Mouse (Mus musculus) erythroblast, embryonic 14.5 days (primary cell): ENCODE data around the gene Zfp36l1.

Source experiments
- GATA1 ChIP-seq: IDR thresholded peaks from 2 replicates; pipeline ENCODE4 v1.6.1; 2012; ENCODE audit warnings: low read length, inconsistent platforms, mixed read lengths
- TAL1 ChIP-seq: IDR thresholded peaks from 3 replicates; pipeline ENCODE4 v1.6.1; 2012; ENCODE audit warnings: low read length, inconsistent platforms, mixed read lengths

DNA sequence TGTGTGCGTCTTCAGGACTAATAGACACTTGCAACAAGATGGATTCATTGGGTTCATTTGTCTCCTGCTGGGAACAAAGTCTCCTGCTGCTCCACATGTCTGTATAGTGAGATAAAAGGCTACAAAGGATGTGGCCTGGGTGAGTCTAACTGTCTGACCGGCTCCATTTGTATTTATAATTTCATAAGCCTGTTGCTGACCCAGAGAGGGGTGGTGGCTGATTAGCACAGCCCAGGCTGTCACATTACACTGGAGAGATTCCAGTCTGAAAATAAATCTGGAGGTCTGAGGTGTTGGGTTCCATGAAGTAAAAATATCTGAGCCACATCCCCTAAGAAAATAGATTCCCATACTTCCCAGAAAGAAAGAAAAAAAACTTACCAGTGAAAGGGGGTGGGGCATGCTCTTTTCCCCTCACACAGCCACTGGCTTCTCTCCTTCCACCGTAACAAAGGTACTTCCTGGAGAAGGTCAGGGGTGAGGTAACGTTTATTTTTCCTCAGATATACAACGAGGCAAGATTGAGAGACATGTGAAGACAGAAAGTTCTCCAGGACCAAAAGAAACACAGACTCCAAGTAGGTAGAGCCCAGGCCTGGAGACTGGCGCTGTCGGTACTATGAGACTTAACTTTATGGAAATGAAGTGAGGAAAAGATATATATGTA lies 28.2 kb downstream of the Zfp36l1 start:
- no peak for TF ChIP-seq GATA1
- no peak for TF ChIP-seq TAL1
